Mouse (Mus musculus): ENCODE results near the gene Bpifb4.

The Bpifb4 gene

GRCm38 (mm10) chr2:153995770-153996169 lies 57.8 kb downstream of the Bpifb4 start:
- in situ Hi-C loops (cut with MboI; ENCODE audit: low pct_unique_long_range_greater_than_20kb in 1 of 2, low sequenced_read_pairs in 2 of 2, unreplicated experiment in 1 of 2), result no loop called here

GRCm38 (mm10) chr2:154000501-154000900 lies 62.5 kb downstream of the Bpifb4 start:
- in situ Hi-C loops (cut with MboI; ENCODE audit: low pct_unique_long_range_greater_than_20kb in 1 of 2, low sequenced_read_pairs in 2 of 2, unreplicated experiment in 1 of 2), result no loop called here

GRCm38 (mm10) chr2:154001056-154001455 lies 63.0 kb downstream of the Bpifb4 start:
- in situ Hi-C loops (cut with MboI; ENCODE audit: low pct_unique_long_range_greater_than_20kb in 1 of 2, low sequenced_read_pairs in 2 of 2, unreplicated experiment in 1 of 2), result no loop called here

GRCm38 (mm10) chr2:154004456-154004855 lies 66.4 kb downstream of the Bpifb4 start:
- in situ Hi-C loops (cut with MboI; ENCODE audit: low pct_unique_long_range_greater_than_20kb in 1 of 2, low sequenced_read_pairs in 2 of 2, unreplicated experiment in 1 of 2), result no loop called here

DNA sequence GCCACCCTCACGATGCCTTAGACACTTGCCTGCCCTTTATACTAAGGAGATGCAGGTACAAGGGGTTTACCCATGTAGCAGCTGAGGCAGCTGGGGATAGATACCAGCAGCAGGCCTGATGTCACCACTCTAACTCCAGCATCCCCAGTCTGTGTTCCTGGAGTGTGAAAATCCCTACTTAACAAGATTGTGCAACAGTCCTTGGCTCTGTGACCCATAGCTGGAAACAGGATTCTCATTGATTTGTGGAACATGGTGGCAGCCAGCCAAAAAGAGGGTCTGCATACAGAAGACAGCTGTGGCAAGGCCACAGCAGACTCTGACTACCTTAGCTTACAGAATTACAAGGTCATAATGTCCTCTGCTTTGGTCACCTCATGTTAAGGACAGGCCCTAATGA lies 67.1 kb downstream of the Bpifb4 start:
- in situ Hi-C loops (cut with MboI; ENCODE audit: low pct_unique_long_range_greater_than_20kb in 1 of 2, low sequenced_read_pairs in 2 of 2, unreplicated experiment in 1 of 2), result no loop called here

- in situ Hi-C loops (cut with MboI; ENCODE audit: low pct_unique_long_range_greater_than_20kb in 1 of 2, low sequenced_read_pairs in 2 of 2, unreplicated experiment in 1 of 2), result no loop called here
These were observed 67.7 kb downstream of the Bpifb4 start for GRCm38 (mm10) chr2:154005734-154006133.

- in situ Hi-C loops (cut with MboI; ENCODE audit: low pct_unique_long_range_greater_than_20kb in 1 of 2, low sequenced_read_pairs in 2 of 2, unreplicated experiment in 1 of 2), result no loop called here
These were observed 68.3 kb downstream of the Bpifb4 start for GRCm38 (mm10) chr2:154006331-154006730.

DNA sequence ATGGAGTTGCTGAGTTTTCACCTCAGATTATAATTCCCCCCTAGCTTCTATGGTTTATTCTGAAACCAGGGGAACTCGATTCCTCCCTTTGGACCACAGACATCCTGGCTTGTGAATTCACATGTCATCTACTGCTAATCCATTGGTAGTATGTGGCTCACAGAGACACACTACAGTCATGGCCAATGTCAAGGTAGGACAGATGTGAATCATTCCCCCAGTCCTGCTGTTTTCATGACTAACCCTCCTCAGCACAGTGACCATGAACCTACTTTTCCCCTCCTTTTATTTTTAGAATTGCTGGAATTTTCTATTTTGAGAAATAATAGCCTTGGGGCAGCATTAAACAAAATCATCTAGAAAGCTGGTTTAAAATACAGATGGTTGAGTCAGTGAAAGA lies 69.4 kb downstream of the Bpifb4 start:
- in situ Hi-C loops (cut with MboI; ENCODE audit: low pct_unique_long_range_greater_than_20kb in 1 of 2, low sequenced_read_pairs in 2 of 2, unreplicated experiment in 1 of 2), result no loop called here

DNA sequence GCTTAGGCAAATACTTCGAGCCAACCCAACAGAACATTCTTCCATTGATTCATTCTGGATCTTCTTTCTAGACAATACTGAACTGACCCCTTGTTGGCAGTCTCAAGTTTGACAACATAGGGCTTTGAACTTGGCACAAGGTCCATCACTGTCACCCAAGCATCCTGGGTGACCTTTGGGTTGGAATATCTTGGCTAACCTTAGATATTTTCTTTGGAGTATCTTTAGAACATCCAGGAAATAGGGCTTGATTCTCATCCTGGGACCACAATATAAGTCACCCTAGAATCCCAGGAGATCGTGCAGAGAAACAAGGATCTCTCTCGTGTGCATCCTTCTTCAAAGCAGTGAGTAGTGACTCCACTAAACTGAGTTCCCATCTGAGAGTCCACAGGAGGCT lies 70.0 kb downstream of the Bpifb4 start, which contains the start of gene Bpifa2:
Gene Bpifa2 (plus strand): TSS at position 301 of the 400 bp plus-strand sequence.
- in situ Hi-C loops (cut with MboI; ENCODE audit: low pct_unique_long_range_greater_than_20kb in 1 of 2, low sequenced_read_pairs in 2 of 2, unreplicated experiment in 1 of 2), result no loop called here
